Mouse (Mus musculus): ENCODE data around the gene Gpx3. TPM values are rescaled to one million over a fixed set of nuclear protein-coding genes. Genes with fewer than 3 reads are reported as not detected.

Gpx3 gene
- polyA plus RNA-seq, 1 experiment from 2014 or later, result 31.0 TPM

DNA sequence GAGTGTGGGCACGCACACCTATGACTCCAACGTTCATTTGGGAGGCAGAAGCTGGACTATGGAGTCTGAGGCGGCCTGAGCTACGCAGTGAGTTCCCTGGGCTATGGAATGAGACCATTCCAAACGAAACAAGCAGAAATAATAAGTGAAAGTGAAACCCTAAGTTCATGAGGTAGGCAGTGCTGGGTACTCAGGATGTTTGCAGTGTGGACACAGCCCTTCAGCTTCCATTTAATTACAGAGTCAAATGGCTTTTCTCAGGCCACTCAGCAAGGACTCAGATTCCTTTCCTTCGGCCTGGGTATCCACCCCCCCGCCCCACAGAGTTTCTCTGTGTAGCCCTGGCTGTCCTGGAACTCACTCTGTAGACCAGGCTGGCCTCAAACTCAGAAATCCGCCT is 27.5 kb downstream of the Gpx3 start:
- Histone ChIP-seq H3K27ac (no peak overlapping the region), H3K36me3 (peaks cover 85% of the 10 kb centered on the region), H3K4me2 (no peak overlapping the region), H3K27me3 (no peaks in the 10 kb centered on the region), H3K9ac (replicated peaks) (no peak overlapping the region), H3K4me1 (replicated peaks) (no peaks in the 10 kb centered on the region), H3K4me3 (replicated peaks) (no peak overlapping the region), H3K9me3 (no peaks in the 10 kb centered on the region)
- no peak for ATAC-seq (ENCODE audit: insufficient number of reproducible peaks, insufficient read depth, low FRiP score, low TSS enrichment, low read depth)
- WGBS, result 89% methylated on average over 8 of the region's 8 CpGs

DNA sequence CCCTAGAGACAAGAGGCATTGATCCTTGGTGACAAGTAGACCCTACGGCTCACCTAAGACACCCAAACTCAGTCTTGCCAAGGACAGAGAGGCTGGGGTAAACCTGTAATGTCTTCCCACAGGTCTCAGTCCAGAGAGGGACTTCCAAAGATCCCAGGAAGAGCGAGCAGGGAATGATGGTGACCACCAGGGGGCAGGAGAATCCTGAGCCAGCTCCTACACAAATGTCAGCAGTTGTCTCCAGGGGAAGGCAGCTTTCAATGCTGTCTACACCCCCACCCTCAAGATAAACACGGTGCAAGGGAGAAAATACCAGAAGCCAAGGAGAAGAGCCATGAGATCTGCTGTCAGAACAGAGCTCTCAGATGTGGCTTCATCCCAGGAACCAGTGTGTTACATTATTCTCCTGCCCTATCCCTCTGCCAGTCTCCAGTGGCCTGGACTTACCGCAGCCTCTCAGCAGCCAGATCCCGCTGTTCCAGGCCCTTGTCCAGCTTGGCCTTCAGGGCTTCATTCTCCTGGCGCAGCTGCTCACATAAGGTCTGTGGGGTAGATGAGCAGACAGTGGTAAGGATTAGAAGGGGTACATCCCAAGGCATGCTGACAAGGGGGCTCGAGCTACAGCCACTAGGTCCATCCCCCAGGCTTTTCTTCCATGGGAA is 28.2 kb downstream of the Gpx3 start:
- Histone ChIP-seq H3K9me3 (no peaks in the 10 kb centered on the region), H3K27ac (no peak overlapping the region), H3K27me3 (no peaks in the 10 kb centered on the region), H3K4me2 (no peak overlapping the region), H3K4me3 (replicated peaks) (no peak overlapping the region), H3K36me3 (peaks cover 85% of the 10 kb centered on the region), H3K9ac (replicated peaks) (no peak overlapping the region), H3K4me1 (replicated peaks) (no peaks in the 10 kb centered on the region)
- no peak for ATAC-seq (ENCODE audit: insufficient number of reproducible peaks, insufficient read depth, low FRiP score, low TSS enrichment, low read depth)
- WGBS, result 68% methylated on average over 7 of the region's 7 CpGs

DNA sequence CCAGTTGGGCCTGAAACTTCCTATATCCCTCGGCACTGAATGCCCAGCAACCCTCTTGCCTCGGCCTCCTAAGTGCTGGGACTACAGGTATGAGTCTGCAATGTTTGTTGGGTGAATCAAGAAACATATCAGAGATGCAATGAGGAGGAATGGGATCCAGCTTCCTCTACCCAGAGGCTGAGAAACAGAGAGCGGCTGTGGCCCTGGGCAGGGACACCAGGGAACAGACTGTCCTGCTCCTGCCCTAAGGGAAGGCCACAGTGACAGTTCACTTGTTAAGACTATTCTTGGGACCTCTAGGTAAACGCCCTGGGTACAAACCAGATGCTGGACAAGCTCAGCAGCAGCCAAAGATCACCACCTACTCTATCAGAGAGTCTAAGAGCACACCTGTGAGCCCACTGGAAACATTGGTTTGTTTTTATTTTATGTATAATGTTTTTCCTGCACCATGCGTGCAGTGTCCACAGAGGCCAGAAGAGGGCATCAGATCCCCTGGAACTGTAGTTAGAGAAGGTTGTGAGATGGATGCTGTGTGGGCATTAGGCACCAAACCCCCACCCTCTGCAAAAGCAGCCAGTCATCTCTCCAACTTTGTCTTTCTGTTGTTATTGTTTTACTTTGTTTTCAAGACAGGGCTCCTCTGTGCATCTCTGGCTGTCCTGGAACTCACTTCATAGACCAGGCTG is 29.3 kb downstream of the Gpx3 start:
- Histone ChIP-seq H3K4me3 (replicated peaks) (no peak overlapping the region), H3K9ac (replicated peaks) (no peak overlapping the region), H3K27ac (no peak overlapping the region), H3K4me1 (replicated peaks) (0 out of 2 replicates have a peak, but pooled peaks cover 5% of the 10 kb centered on the region), H3K9me3 (no peaks in the 10 kb centered on the region), H3K36me3 (peaks cover 85% of the 10 kb centered on the region), H3K4me2 (no peak overlapping the region), H3K27me3 (no peaks in the 10 kb centered on the region)
- 60% methylated on average over 5 of the region's 5 CpGs for WGBS
- no peak for ATAC-seq (ENCODE audit: insufficient number of reproducible peaks, insufficient read depth, low FRiP score, low TSS enrichment, low read depth)

DNA sequence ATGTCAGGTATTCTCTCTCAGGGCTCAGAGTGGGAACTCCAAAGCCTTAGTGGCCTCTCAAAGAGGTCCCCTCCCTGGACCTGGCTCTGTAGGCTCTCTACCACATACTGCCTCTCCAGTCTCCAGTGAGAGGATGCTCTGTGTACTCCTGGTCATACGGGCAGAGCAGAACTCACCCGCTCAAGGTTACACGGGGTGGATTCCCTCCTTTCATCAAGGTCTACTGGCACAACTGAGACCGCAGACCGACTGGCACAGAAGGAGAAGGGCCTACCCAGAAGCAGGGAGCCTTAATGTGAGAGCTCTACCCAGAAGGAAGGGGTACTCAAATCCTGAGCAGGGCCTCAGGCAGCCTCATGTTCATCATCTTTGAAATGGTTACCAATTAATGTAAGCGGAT is 30.3 kb downstream of the Gpx3 start:
- no peak overlapping the region for H3K9ac ChIP-seq (replicated peaks)
- 0 out of 2 replicates have a peak, but pooled peaks cover 5% of the 10 kb centered on the region for H3K4me1 ChIP-seq (replicated peaks)
- no peak overlapping the region for H3K4me3 ChIP-seq (replicated peaks)
- peaks cover 84% of the 10 kb centered on the region for H3K36me3 ChIP-seq
- no peaks in the 10 kb centered on the region for H3K9me3 ChIP-seq
- ATAC-seq (ENCODE audit: insufficient number of reproducible peaks, insufficient read depth, low FRiP score, low TSS enrichment, low read depth), result no peak
- H3K4me2 ChIP-seq, result no peak overlapping the region
- WGBS, result 88% methylated on average over 6 of the region's 6 CpGs
- no peaks in the 10 kb centered on the region for H3K27me3 ChIP-seq
- H3K27ac ChIP-seq, result no peak overlapping the region

DNA sequence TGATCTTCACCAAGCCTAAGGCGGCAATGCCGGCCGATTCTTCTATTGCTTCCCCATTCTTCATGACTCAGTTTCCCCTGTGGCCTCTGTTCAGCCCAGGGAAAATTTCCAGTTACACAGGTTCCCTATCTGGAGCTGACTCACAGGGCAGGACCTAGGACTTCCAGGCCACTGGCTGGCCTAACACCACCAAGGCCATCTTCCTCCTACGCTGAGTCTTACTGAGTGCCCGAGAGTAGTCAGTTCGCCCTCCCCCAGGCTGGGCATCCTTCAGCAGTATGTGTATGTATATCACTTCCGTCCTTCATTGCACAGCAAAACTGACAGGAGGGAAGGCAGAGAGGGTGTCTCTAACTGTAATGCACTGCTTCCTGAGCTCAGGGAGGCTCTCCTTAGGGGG is 31.9 kb downstream of the Gpx3 start:
- H3K4me3 ChIP-seq (replicated peaks), result no peak overlapping the region
- 0 out of 2 replicates have a peak, but pooled peaks cover 5% of the 10 kb centered on the region for H3K4me1 ChIP-seq (replicated peaks)
- H3K9ac ChIP-seq (replicated peaks), result no peak overlapping the region
- ATAC-seq (ENCODE audit: insufficient number of reproducible peaks, insufficient read depth, low FRiP score, low TSS enrichment, low read depth), result no peak
- 95% methylated on average over 7 of the region's 7 CpGs for WGBS
- H3K4me2 ChIP-seq, result no peak overlapping the region
- H3K27me3 ChIP-seq, result no peaks in the 10 kb centered on the region
- H3K9me3 ChIP-seq, result no peaks in the 10 kb centered on the region
- H3K36me3 ChIP-seq, result peaks cover 82% of the 10 kb centered on the region
- H3K27ac ChIP-seq, result no peak overlapping the region

DNA sequence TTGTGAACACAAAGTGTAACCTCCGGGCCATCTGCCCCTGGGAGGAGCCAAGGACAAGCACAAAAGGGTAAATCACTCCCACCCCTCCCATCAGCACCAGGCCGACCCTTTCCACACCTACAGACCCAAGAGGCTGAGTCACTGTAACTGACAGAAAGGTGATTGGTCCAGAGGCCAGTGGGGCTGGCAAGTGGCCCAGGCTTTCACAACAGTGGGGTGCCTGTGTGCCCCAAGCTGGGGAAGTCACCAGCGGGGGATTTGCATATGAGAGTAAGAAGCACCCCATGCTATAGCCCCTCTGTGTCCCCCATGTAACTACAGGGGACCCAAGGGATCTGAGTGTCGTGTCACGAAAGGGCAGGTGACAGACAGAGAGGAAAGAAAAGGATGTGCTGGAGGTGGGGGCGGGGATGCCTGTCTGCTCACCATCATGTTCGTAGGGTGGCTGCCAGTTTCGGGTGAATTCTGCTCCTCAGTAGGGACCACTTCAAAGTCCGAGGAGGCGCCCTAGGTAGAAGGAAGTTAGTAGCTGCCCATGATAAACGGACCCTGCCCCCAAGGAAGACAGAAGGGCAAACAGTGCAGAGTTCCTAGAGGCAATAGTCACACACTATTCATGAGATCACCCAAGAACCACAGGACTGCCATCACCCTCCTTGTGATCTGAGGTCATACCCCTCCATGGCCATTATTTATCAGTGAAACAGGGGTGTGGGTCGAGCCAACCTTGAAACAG is 34.0 kb downstream of the Gpx3 start:
- H3K27ac ChIP-seq, result no peak overlapping the region
- H3K36me3 ChIP-seq, result peaks cover 67% of the 10 kb centered on the region

DNA sequence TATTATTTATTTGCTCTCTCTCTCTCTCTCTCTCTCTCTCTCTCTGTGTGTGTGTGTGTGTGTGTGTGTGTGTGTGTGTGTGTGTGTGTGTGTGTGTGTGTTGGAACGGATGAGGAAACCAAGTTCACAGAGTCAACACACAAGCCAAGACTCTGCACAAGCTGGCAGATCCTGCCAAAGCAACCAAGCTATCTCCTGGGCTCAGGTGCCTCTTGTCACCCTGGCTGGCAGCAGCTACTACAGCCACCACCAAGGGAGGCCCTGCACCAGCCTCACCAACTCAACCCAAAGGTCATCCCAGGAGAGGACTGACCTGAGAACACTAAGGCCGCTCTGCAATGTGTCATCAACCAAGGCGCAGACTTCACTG is 34.5 kb downstream of the Gpx3 start:
- H3K36me3 ChIP-seq, result peaks cover 62% of the 10 kb centered on the region
- ATAC-seq (ENCODE audit: insufficient number of reproducible peaks, insufficient read depth, low FRiP score, low TSS enrichment, low read depth), result no peak

More for the DNA sequence above, 34.0 kb downstream of the Gpx3 start:
- Histone ChIP-seq H3K27me3 (no peaks in the 10 kb centered on the region), H3K9me3 (no peaks in the 10 kb centered on the region), H3K4me1 (replicated peaks) (0 out of 2 replicates have a peak, but pooled peaks cover 5% of the 10 kb centered on the region), H3K4me2 (no peak overlapping the region), H3K9ac (replicated peaks) (no peak overlapping the region), H3K4me3 (replicated peaks) (no peak overlapping the region)
- 33% methylated on average over 12 of the region's 12 CpGs for WGBS
- no peak for ATAC-seq (ENCODE audit: insufficient number of reproducible peaks, insufficient read depth, low FRiP score, low TSS enrichment, low read depth)

DNA sequence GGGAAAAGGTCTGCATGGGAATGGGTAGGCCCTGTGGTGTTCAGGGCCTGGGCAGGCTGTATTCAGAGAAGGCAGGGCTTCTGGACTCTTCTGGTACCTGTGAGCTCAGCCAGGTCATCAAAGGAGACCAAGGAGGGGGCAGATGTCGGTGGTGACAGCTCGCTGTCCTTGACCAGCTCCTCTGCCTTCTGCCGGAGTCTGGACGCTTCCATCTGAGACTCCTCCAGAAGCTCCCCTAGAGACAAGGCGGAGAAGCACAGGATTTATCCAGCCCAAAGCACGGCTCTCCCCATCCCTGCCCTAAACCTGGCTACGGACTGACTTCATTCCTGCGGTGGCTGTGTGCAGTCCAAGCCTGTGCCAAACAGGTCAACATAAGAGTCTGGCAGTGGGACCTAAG is 37.2 kb downstream of the Gpx3 start:
- Histone ChIP-seq H3K9me3 (no peaks in the 10 kb centered on the region), H3K4me3 (replicated peaks) (no peak overlapping the region), H3K4me2 (no peak overlapping the region), H3K27me3 (no peaks in the 10 kb centered on the region), H3K4me1 (replicated peaks) (0 out of 2 replicates have a peak, but pooled peaks cover 5% of the 10 kb centered on the region), H3K9ac (replicated peaks) (no peak overlapping the region), H3K27ac (no peak overlapping the region), H3K36me3 (peaks cover 41% of the 10 kb centered on the region; the same call in 1 of the 2 replicates)
- no peak for ATAC-seq (ENCODE audit: insufficient number of reproducible peaks, insufficient read depth, low FRiP score, low TSS enrichment, low read depth)
- 87% methylated on average over 8 of the region's 8 CpGs for WGBS

More for the DNA sequence above, 34.5 kb downstream of the Gpx3 start:
- H3K4me2 ChIP-seq, result no peak overlapping the region
- H3K9me3 ChIP-seq, result no peaks in the 10 kb centered on the region
- no peaks in the 10 kb centered on the region for H3K27me3 ChIP-seq
- 0 out of 2 replicates have a peak, but pooled peaks cover 5% of the 10 kb centered on the region for H3K4me1 ChIP-seq (replicated peaks)
- no peak overlapping the region for H3K4me3 ChIP-seq (replicated peaks)
- H3K9ac ChIP-seq (replicated peaks), result no peak overlapping the region
- WGBS, result 91% methylated on average over 2 of the region's 3 CpGs
- no peak overlapping the region for H3K27ac ChIP-seq

DNA sequence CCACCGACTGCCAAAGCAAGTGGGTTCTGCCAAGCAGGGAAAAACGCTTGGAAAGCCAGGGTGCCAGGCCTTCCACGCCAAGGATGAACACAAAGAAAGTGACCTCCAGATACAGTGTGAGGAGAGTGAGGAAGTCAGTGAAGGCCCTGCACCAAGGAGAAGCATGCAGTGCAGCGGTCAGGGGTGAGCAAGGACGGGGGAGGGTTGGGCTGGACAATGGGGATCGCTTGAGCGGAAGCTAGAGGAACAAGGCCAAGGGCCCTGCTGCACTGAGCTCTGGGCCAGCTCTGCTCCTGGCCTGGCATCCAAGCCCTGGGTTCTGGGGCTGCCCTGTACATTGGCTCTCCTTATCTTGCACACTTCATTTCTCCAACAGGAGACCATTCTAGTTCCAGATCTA is 37.8 kb downstream of the Gpx3 start:
- no peak overlapping the region for H3K4me3 ChIP-seq (replicated peaks)
- H3K27ac ChIP-seq, result no peak overlapping the region
- H3K9me3 ChIP-seq, result no peaks in the 10 kb centered on the region
- no peak overlapping the region for H3K4me2 ChIP-seq
- no peak for ATAC-seq (ENCODE audit: insufficient number of reproducible peaks, insufficient read depth, low FRiP score, low TSS enrichment, low read depth)
- H3K36me3 ChIP-seq, result peaks cover 40% of the 10 kb centered on the region; the same call in 1 of the 2 replicates
- no peaks in the 10 kb centered on the region for H3K27me3 ChIP-seq
- WGBS, result 95% methylated on average over 7 of the region's 7 CpGs
- H3K9ac ChIP-seq (replicated peaks), result no peak overlapping the region
- H3K4me1 ChIP-seq (replicated peaks), result 0 out of 2 replicates have a peak, but pooled peaks cover 5% of the 10 kb centered on the region

DNA sequence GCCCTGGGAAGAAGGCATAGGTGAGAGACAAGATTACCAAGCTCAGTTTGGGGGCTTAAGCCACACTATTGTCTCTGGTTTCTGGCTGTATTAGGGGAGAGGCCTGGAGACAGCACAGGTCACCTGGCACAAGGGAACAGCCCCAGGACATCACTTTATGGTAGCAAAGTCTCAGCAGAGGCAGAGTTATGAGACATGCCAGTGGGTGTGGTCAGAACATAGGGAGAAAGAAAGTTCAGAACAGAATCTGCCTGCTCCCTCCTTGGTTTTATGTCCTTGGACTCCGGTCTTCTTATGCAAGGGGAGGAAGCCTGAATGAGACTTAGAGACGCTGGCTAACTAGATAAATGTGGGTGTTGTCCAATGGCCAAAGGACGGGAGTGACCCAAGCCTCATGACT is 42.4 kb downstream of the Gpx3 start:
- Histone ChIP-seq H3K4me1 (replicated peaks) (no peaks in the 10 kb centered on the region), H3K9me3 (no peaks in the 10 kb centered on the region), H3K4me3 (replicated peaks) (no peak overlapping the region), H3K9ac (replicated peaks) (no peak overlapping the region), H3K27ac (no peak overlapping the region), H3K4me2 (no peak overlapping the region), H3K36me3 (peaks cover 8% of the 10 kb centered on the region; the same call in 1 of the 2 replicates), H3K27me3 (no peaks in the 10 kb centered on the region)
- WGBS, result 81% methylated on average over 3 of the region's 3 CpGs
- no peak for ATAC-seq (ENCODE audit: insufficient number of reproducible peaks, insufficient read depth, low FRiP score, low TSS enrichment, low read depth)

DNA sequence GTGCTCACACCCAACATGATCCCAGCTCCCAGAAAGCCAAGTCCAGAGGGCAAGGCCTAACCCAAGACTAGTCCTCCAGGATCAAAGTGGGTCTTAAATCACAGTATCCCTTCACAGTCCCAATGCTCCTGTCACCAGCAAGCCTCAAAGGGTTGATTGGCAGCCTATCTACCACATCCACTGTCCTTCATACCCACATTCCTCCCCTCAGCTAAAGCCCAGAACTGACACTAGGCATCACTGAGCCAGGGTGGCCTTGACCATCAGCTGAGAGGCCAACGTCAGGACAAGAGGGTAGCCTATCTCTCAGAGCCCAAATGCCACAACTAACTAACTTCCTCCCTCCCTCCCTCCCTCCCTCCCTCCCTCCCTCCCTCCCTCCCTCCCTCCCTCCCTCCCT is 47.5 kb downstream of the Gpx3 start:
- Histone ChIP-seq H3K36me3 (peaks cover 8% of the 10 kb centered on the region; the same call in 1 of the 2 replicates), H3K9me3 (no peaks in the 10 kb centered on the region), H3K4me2 (no peak overlapping the region), H3K4me1 (replicated peaks) (peaks cover 11% of the 10 kb centered on the region), H3K27me3 (no peaks in the 10 kb centered on the region), H3K9ac (replicated peaks) (no peak overlapping the region), H3K27ac (no peak overlapping the region), H3K4me3 (replicated peaks) (no peak overlapping the region)
- no peak for ATAC-seq (ENCODE audit: insufficient number of reproducible peaks, insufficient read depth, low FRiP score, low TSS enrichment, low read depth)
- 87% methylated on average over 1 of the region's 1 CpGs for WGBS

Measured in limb, embryonic 12.5 days (tissue).